Mouse (Mus musculus) neural tube, embryonic 11.5 days (tissue): Measurements from ENCODE around the gene Gfra4. TPM values are rescaled to one million over a fixed set of nuclear protein-coding genes. Genes with fewer than 3 reads are reported as not detected.

ENCODE experiments used
- ATAC-seq: fragments of 200-750 bp; cut with Nextera tagmentation; 2 replicates; pipeline ENCODE4 v1.8.0; 2017; ENCODE audit warnings: moderate number of reproducible peaks, mild to moderate bottlenecking, moderate TSS enrichment, moderate library complexity; ENCODE audit not compliant: insufficient read depth, low FRiP score, low TSS enrichment
- DNase-seq: peaks from one replicate; pipeline ENCODE4 v3.0.0-alpha.2; 2015; ENCODE audit warnings: low spot score
- H3K27ac ChIP-seq: fragments of 300-500 bp; sonication (generic); 2 replicates; pipeline ENCODE4 v1.5.1; 2014; ENCODE audit warnings: low read depth, mild to moderate bottlenecking, low read length
- H3K27me3 ChIP-seq: fragments of 300-500 bp; sonication (generic); 2 replicates; pipeline ENCODE4 v1.6.1; 2014; ENCODE audit warnings: mild to moderate bottlenecking, low read length, mixed read lengths; ENCODE audit not compliant: control insufficient read depth, insufficient read depth
- H3K36me3 ChIP-seq: fragments of 300-500 bp; sonication (generic); 2 replicates; pipeline ENCODE4 v1.6.1; 2014; ENCODE audit warnings: mild to moderate bottlenecking, low read length, moderate library complexity, mixed read lengths; ENCODE audit not compliant: control insufficient read depth, insufficient read depth
- H3K4me1 ChIP-seq: fragments of 300-500 bp; sonication (generic); 2 replicates; pipeline ENCODE4 v1.6.1; 2014; ENCODE audit warnings: low read length, mixed read lengths; ENCODE audit not compliant: control insufficient read depth, insufficient read depth
- H3K4me2 ChIP-seq: fragments of 300-500 bp; sonication (generic); 2 replicates; pipeline ENCODE4 v1.6.1; 2014; ENCODE audit warnings: low read depth, mild to moderate bottlenecking, moderate library complexity
- H3K4me3 ChIP-seq: fragments of 300-500 bp; sonication (generic); 2 replicates; pipeline ENCODE4 v1.5.1; 2014; ENCODE audit warnings: low read depth, low read length
- H3K9ac ChIP-seq: fragments of 300-500 bp; sonication (generic); 2 replicates; pipeline ENCODE4 v1.6.1; 2014; ENCODE audit warnings: mild to moderate bottlenecking, low read length
- H3K9me3 ChIP-seq: fragments of 300-500 bp; sonication (generic); 2 replicates; pipeline ENCODE4 v1.6.1; 2016; ENCODE audit warnings: low read length; ENCODE audit not compliant: control insufficient read depth
- WGBS: fragments of 180-500 bp; shearing (Covaris S2); extraction: QIAGEN DNeasy Blood & Tissue Kit; methylation state at CpG from one replicate; pipeline ENCODE4 v1.1.7; 2014; 5-methylcytosine and 5-hydroxymethylcytosine counted together
- polyA plus RNA-seq: library from polyadenylated mRNA; unstranded; fragments of >200 nt; fragmentation: Nextera tagmentation; extraction: Ambion mirVana; gene quantifications from 2 replicates; pipeline ENCODE4 v1.2.1, GENCODE M21; 2014

Gfra4 gene
- polyA plus RNA-seq, result 5.5 and 7.4 TPM in 2 replicates

DNA sequence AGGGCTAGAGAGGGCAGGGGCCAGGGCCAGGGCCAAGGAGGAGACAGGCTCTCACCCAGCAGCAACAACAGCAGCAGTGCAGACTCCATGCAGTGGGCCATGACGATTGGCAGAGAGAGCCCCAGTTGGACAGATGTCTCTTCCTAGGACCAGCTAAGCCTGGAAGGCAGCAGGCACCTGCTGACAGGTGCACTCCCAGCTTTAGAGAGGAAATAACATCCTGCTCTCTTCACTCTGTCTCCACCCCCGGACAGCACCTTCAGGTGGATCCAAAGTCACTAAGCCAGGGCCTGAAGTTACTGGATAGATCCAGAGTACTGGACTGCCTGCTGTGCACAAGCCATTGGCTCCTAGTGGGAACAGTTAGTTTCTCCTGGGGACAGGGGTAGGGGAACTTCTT, at the start of gene Gfra4:
Gfra4 (minus strand) TSS at position 101 of the 400 bp plus-strand sequence.
- no peak within 1 kb of the TSS for H3K4me2 ChIP-seq
- no peaks in the 10 kb centered on the region for H3K9me3 ChIP-seq
- WGBS, result 57% methylated on average over 2 of the region's 2 CpGs
- no peak within 1 kb of the TSS for H3K4me3 ChIP-seq
- no peak for ATAC-seq
- H3K27ac ChIP-seq, result no peak within 1 kb of the TSS
- no peak within 1 kb of the TSS for H3K9ac ChIP-seq
- no peak for DNase-seq
- no peaks in the 10 kb centered on the region for H3K36me3 ChIP-seq
- peaks cover 31% of the 10 kb centered on the region for H3K27me3 ChIP-seq
- 0 out of 2 replicates have a peak, but pooled peaks cover 4% of the 10 kb centered on the region for H3K4me1 ChIP-seq

DNA sequence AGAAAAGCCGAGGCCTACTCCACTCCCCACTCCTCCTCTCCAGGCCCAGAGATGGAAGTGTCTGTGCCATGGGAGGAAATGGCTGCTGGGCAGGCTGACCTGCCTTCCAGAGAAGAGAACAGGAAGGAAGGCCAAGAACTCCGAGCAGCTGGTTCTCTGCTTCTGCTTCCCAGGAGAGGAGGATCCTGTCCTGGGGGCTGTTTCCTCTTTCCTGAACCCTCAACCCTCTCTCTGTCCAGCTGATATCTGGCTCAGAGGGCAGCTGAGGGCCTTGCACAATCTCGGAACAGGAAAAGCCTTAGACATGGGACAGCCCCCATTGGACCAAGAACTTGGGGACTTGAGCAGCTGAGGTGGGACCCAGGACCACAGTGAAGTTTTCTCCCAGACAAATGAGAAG, 48.0 kb upstream of the Gfra4 start:
- H3K27me3 ChIP-seq, result no peaks in the 10 kb centered on the region
- H3K36me3 ChIP-seq, result no peaks in the 10 kb centered on the region
- no peaks in the 10 kb centered on the region for H3K4me1 ChIP-seq
- DNase-seq (no peak), ATAC-seq (no peak)
- no peak overlapping the region for H3K27ac ChIP-seq
- WGBS, result 78% methylated on average over 3 of the region's 3 CpGs
- no peaks in the 10 kb centered on the region for H3K9me3 ChIP-seq
- no peak overlapping the region for H3K4me2 ChIP-seq
- no peak overlapping the region for H3K9ac ChIP-seq
- H3K4me3 ChIP-seq, result no peak overlapping the region

- no peak overlapping the region for H3K4me2 ChIP-seq
- H3K9ac ChIP-seq, result no peak overlapping the region
- no peaks in the 10 kb centered on the region for H3K4me1 ChIP-seq
- no peak overlapping the region for H3K4me3 ChIP-seq
- 95% methylated on average over 1 of the region's 1 CpGs for WGBS
- H3K27ac ChIP-seq, result no peak overlapping the region
- DNase-seq (no peak), ATAC-seq (no peak)
- H3K36me3 ChIP-seq, result no peaks in the 10 kb centered on the region
- H3K9me3 ChIP-seq, result no peaks in the 10 kb centered on the region
- no peaks in the 10 kb centered on the region for H3K27me3 ChIP-seq
Measured at GRCm38 (mm10) chr2:131089634-131090033, 46.7 kb upstream of the Gfra4 start.

- no peaks in the 10 kb centered on the region for H3K4me1 ChIP-seq
- H3K9me3 ChIP-seq, result no peaks in the 10 kb centered on the region
- ATAC-seq, result no peak
- no peak overlapping the region for H3K4me2 ChIP-seq
- no peak overlapping the region for H3K9ac ChIP-seq
- DNase-seq, result no peak
- no peaks in the 10 kb centered on the region for H3K27me3 ChIP-seq
- H3K36me3 ChIP-seq, result no peaks in the 10 kb centered on the region
- no peak overlapping the region for H3K4me3 ChIP-seq
- no peak overlapping the region for H3K27ac ChIP-seq
- 76% methylated on average over 4 of the region's 4 CpGs for WGBS
Measured at GRCm38 (mm10) chr2:131088581-131088980, 45.7 kb upstream of the Gfra4 start.

DNA sequence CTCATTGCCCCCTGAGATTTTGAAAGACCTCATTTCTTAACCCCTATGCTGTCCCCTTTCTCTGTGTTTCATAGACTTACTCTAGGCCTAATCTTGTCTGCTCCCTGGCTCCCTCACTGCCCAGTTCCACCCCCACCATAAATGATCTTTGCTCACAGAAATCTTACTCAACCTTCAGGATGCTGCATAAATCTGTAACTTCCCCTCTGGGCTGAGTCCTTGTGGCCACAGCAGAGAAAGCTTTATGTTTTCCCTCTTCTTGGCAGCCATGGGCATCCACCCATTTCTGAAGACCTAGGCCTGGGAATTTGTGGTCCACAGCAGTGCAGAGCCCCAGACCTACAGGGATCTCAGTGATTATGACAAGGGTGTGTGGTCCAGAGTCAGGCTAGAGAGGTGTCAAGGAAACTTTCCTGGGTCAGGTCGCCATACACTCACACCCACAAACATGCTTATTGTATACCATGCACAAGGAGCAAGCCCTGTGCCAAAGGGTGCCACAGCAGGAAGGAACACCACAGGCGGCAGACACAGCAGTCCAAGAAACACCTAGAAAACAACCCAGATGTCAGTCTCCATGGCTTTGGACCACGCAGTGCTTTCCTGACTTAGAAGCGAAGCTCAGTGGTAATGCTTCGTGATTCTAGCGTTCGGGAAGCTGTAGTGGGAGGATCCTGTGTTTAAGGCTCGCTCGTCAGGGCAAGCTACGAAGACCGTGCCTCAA, 43.9 kb upstream of the Gfra4 start, which contains the start of gene Siglec1:
Siglec1 (minus strand) TSS at position 99 of the 724 bp plus-strand sequence.
- Histone ChIP-seq H3K4me2 (no peak within 1 kb of the TSS), H3K27me3 (no peaks in the 10 kb centered on the region), H3K27ac (no peak within 1 kb of the TSS), H3K9me3 (no peaks in the 10 kb centered on the region), H3K36me3 (no peaks in the 10 kb centered on the region), H3K4me3 (no peak within 1 kb of the TSS), H3K9ac (no peak within 1 kb of the TSS), H3K4me1 (no peaks in the 10 kb centered on the region)
- ATAC-seq, result no peak
- 88% methylated on average over 11 of the region's 11 CpGs for WGBS
- no peak for DNase-seq

DNA sequence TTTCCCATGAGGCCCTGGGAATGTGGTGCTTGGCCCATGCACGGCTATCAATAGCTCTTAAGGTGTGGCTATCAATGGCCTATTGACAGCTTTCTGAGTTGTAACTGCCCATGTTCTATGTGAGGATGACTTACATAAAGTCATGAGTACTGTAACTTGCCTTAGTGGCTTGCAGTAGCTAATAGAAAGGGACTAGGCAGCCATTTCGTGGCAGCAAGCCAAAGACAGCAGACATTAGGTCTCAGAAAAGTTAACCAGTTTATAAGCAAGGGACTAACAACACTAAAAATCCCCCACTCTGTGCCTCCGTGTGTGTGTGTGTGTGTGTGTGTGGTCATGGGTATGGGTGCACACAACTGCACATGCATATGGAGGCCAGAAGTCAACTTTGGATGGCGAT, 41.3 kb upstream of the Gfra4 start:
- no peak overlapping the region for H3K27ac ChIP-seq
- H3K9me3 ChIP-seq, result no peaks in the 10 kb centered on the region
- no peak for DNase-seq
- no peak overlapping the region for H3K9ac ChIP-seq
- H3K4me3 ChIP-seq, result no peak overlapping the region
- no peak overlapping the region for H3K4me2 ChIP-seq
- 84% methylated on average over 4 of the region's 4 CpGs for WGBS
- no peak for ATAC-seq
- no peaks in the 10 kb centered on the region for H3K27me3 ChIP-seq
- no peaks in the 10 kb centered on the region for H3K4me1 ChIP-seq
- no peaks in the 10 kb centered on the region for H3K36me3 ChIP-seq

DNA sequence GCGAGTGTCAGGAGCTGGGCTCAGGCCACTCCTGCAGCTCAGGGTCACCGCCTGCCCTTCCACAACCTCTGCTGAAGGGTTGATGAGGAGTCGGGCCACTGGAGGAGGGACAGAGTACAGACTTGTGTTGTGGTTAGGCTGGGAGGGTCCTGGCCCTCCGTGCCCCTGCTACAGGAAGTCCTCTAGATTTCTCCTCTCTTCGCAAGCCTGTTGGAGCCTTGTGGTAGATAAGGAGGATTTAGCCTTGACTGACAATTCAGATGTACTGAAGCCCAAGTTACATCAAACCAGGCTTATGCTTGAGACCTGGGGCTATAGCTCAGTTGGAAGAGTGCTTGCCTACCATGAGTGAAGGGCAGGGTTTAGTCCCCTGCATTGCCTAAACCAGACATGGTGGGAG, 37.6 kb upstream of the Gfra4 start:
- 82% methylated on average over 5 of the region's 5 CpGs for WGBS
- Histone ChIP-seq H3K27ac (no peak overlapping the region), H3K4me1 (no peaks in the 10 kb centered on the region), H3K9ac (no peak overlapping the region), H3K9me3 (no peaks in the 10 kb centered on the region), H3K4me2 (no peak overlapping the region), H3K27me3 (no peaks in the 10 kb centered on the region), H3K36me3 (no peaks in the 10 kb centered on the region), H3K4me3 (no peak overlapping the region)
- ATAC-seq (no peak), DNase-seq (no peak)

GRCm38 (mm10) chr2:131072536-131072935, 29.6 kb upstream of the Gfra4 start:
- no peaks in the 10 kb centered on the region for H3K4me1 ChIP-seq
- DNase-seq, result no peak
- no peak overlapping the region for H3K9ac ChIP-seq
- 86% methylated on average over 10 of the region's 10 CpGs for WGBS
- H3K36me3 ChIP-seq, result no peaks in the 10 kb centered on the region
- no peak overlapping the region for H3K4me3 ChIP-seq
- H3K27ac ChIP-seq, result no peak overlapping the region
- H3K9me3 ChIP-seq, result no peaks in the 10 kb centered on the region
- ATAC-seq, result no peak
- H3K27me3 ChIP-seq, result no peaks in the 10 kb centered on the region
- no peak overlapping the region for H3K4me2 ChIP-seq

DNA sequence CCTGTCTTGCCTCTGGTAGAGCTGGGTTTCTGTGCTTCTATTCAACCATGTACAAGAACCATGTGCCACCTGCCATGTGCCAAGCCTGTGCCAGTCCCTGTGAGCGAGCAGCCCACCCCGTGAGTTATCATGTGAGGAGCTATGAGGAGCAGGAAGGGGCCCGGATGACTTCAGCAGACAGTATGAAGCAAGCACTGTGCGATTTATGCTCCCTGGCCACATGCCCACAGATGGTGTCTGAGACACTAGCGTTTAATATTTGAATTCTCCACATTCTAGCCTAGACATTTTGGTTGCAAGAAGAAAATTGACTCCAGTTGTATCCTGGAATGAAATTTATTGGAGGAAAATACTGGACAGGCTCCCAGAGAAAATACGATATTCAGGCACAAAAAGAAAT, 24.6 kb upstream of the Gfra4 start:
- no peak overlapping the region for H3K27ac ChIP-seq

More for the DNA sequence above, 24.6 kb upstream of the Gfra4 start:
- H3K4me3 ChIP-seq, result no peak overlapping the region
- H3K36me3 ChIP-seq, result no peaks in the 10 kb centered on the region
- H3K9ac ChIP-seq, result no peak overlapping the region
- H3K4me2 ChIP-seq, result no peak overlapping the region
- peaks cover 3% of the 10 kb centered on the region; the same call in 1 of the 2 replicates for H3K4me1 ChIP-seq
- ATAC-seq, result no peak
- H3K9me3 ChIP-seq, result no peaks in the 10 kb centered on the region
- H3K27me3 ChIP-seq, result peaks cover 12% of the 10 kb centered on the region
- 80% methylated on average over 6 of the region's 6 CpGs for WGBS
- no peak for DNase-seq
